Mouse (Mus musculus): Measurements from ENCODE around the gene Ecm2. TPM values are rescaled to one million over a fixed set of nuclear protein-coding genes. Genes with fewer than 3 reads are reported as not detected.

The Ecm2 gene
- total RNA-seq, 2 experiments from 2014 or later = 0.17 TPM; not detected in 1

DNA sequence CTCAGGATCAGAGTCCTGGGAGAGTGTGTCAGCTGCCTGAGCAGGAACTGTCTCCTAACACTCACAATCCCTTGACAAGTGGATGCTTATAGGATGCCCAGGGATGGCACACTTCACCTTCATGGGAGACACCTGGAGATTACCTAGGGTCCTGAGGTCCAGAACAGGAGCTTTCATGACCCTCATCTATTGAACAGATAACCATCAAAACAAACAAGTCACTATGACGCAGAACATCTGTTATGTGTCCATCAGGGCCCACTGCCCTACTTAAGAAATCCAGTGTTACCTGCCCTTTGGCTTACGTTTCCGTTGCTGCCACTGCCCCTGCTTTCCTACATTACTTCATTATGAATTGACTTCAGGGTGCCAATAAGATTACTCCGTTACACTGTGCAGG, 1.2 kb downstream of the Ecm2 start:
- no peak for ATAC-seq (replicated peaks; ENCODE audit: poor library complexity)

- no peak for ATAC-seq (replicated peaks; ENCODE audit: poor library complexity)
Observed at GRCm38 (mm10) chr13:49507176-49507575, 2.6 kb downstream of the Ecm2 start.

DNA sequence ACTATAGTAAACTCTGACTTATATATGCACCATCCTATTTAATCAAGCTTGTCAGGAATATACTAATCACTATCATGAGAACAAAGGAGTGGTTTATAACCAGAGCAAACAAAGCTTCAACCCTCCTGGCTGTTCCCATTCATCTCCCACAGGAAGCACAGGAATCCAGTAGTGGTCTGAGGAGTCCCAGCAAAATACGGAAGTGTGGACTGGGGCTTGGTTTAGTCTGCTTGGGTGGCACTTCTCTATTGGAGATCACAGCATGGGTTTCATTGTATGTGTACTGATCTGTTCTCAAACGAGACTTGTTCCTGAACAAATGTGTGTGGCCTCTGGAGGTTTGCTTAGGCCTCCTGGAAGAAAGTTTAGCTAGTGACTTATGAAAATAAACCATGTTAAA, 14.2 kb downstream of the Ecm2 start:
- ATAC-seq (replicated peaks; ENCODE audit: poor library complexity) = peak; percentile 86

DNA sequence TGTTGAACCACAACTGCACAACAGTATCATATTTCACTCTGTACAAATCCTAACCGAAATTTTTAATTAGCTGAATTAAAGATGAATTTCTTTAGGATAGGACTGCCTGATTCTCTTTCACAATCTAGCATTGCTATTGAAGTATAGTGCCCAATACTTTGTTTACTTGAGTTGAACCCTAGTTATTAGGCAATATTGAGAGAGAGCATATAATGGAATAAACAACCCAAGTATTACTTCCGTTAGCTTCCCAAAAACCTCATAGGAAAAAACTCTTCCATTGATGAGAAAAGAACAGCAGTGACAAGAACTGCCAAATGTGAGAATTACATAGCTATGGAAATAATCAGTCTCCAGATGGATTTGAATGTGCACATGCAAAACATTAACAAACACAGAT, 21.6 kb downstream of the Ecm2 start:
- ATAC-seq (replicated peaks; ENCODE audit: poor library complexity) = no peak

DNA sequence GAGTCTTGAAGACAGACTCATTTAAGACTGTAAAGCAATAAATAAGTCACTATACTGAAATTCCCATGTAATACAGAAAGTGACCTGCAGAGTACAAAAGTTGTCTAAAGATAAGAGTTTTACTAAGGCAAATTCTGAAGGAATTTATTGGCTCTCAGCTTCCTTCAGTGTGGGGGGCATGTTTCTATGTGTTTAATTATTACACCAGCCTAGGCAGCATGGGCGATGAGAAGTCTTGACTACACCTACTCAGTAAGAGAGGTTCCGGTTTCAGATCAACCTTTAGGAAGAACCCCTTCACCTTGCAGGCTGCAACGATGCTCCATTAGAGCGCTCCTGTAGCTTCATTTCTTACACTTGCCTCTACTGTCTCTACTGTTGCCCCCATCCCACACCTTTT, 26.0 kb downstream of the Ecm2 start:
- ATAC-seq (replicated peaks; ENCODE audit: poor library complexity) = no peak

DNA sequence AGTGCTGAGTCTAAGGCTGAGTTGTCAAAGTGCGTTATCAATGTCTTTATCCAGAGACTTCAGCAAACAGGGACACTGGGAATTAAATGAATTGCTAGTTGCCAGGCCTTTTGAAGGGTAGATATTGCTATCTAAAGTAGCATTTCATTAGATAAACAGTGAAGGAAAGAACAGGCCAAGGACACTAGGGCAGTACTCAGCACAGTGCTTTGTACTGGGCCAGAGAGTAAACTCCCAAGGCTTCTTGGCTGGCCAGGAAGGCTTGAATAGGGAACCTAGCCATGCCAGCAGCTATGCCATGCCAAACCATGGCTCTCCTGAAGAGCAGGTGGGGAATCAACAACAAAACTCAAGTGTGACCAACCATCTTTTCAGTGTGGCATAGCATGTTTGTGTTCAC, 32.3 kb downstream of the Ecm2 start:
- no peak for ATAC-seq (replicated peaks; ENCODE audit: poor library complexity)

GRCm38 (mm10) chr13:49538693-49539092, 34.1 kb downstream of the Ecm2 start:
- no peak for ATAC-seq (replicated peaks; ENCODE audit: poor library complexity)

- no peak for ATAC-seq (replicated peaks; ENCODE audit: poor library complexity)
Observed at GRCm38 (mm10) chr13:49544279-49544678, 39.7 kb downstream of the Ecm2 start, which contains the start of gene Aspn. Aspn (plus strand) TSS chr13:49544443.

GRCm38 (mm10) chr13:49545646-49546045, 41.0 kb downstream of the Ecm2 start:
- no peak for ATAC-seq (replicated peaks; ENCODE audit: poor library complexity)

GRCm38 (mm10) chr13:49546517-49546916, 41.9 kb downstream of the Ecm2 start:
- ATAC-seq (replicated peaks; ENCODE audit: poor library complexity) = no peak

- ATAC-seq (replicated peaks; ENCODE audit: poor library complexity) = no peak
Observed at GRCm38 (mm10) chr13:49547563-49548150, 43.0 kb downstream of the Ecm2 start.

GRCm38 (mm10) chr13:49549616-49550015, 45.0 kb downstream of the Ecm2 start:
- no peak for ATAC-seq (replicated peaks; ENCODE audit: poor library complexity)

- no peak for ATAC-seq (replicated peaks; ENCODE audit: poor library complexity)
Observed at GRCm38 (mm10) chr13:49554519-49554918, 49.9 kb downstream of the Ecm2 start.

DNA sequence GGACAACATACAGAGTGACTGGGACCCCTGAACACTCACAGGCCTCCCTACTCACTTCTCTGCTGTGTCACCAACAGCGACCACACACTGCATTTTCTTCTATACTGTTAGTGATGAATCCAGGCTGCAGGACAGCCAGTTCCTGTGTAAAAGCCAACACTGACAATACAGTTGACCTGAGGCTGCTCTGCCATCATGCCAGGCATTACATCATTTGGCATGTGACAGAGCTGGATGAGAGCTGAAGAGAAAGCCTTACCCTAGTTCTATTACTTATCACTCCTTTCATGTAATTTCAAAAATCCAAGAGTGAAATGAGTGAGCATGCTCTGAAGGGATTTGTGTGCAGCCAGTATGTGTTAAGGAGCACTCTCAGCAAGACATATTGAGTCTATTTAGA, 51.6 kb downstream of the Ecm2 start:
- ATAC-seq (replicated peaks; ENCODE audit: poor library complexity) = no peak

DNA sequence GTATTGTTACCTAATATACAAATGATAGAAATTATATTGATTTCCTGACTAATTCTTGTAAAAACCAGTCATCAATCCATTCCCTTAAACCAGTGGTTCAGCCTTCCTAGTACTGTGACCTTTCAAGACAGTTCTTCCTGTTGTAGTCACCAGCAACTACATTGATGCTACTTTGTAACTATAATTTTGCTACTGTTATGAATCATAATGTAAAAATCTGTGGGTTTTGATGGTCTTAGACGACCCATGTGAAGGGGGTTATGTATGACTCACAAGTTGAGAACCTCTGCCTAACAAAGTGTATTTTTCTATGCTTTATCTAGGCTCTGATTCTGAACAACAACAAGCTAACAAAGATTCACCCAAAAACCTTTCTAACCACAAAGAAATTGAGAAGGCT, 52.3 kb downstream of the Ecm2 start:
- no peak for ATAC-seq (replicated peaks; ENCODE audit: poor library complexity)

GRCm38 (mm10) chr13:49559185-49559584, 54.6 kb downstream of the Ecm2 start:
- ATAC-seq (replicated peaks; ENCODE audit: poor library complexity) = peak; percentile 81

DNA sequence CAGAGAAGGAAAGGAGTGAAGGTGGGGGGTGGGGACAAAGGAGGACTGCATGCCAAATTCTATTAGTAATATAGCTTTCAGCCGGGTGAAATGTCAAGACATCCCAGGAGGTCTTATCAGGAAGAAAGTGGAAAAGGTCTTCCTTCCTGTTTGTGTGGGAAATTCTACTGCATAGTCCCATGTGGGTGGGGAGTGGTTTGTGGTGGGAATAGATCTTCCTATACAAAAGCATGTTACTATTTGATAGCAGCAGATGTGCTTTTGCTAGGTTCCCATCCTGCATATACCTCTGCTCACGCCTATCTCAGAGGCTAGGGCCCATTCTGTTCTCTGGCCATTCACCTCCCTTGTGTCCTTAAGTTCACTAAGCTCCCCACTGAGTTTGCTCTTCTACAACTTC, 56.3 kb downstream of the Ecm2 start:
- ATAC-seq (replicated peaks; ENCODE audit: poor library complexity) = peak; percentile 71

GRCm38 (mm10) chr13:49564347-49564746, 59.7 kb downstream of the Ecm2 start:
- ATAC-seq (replicated peaks; ENCODE audit: poor library complexity) = peak; percentile 50

- ATAC-seq (replicated peaks; ENCODE audit: poor library complexity) = no peak; the same call in 1 of the 2 replicates
Observed at GRCm38 (mm10) chr13:49570371-49570770, 65.8 kb downstream of the Ecm2 start.

DNA sequence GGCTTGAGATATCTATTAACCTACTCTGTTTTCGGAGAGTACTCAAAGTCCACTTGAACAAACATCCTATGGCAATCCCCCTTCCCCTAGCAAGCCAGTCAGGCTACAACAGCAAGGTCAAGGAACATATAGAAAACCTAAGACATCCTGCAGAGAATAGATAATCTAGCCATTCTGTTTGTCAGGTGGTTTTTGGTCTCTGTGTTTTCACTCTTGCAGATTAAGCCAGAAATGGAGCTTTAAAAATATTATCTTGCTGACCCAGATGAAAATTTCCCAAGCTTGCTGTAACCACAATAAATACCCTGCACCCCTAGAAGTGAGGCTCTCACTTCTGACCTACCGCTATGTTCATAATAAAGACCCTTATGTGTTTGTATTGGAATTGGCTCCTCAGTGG, 66.8 kb downstream of the Ecm2 start:
- ATAC-seq (replicated peaks; ENCODE audit: poor library complexity) = peak; percentile 87

- ATAC-seq (replicated peaks; ENCODE audit: poor library complexity) = no peak
Observed at GRCm38 (mm10) chr13:49581541-49582530, 77.2 kb downstream of the Ecm2 start, which contains the start of gene Omd. Omd (plus strand) TSS chr13:49582462.
